Mouse (Mus musculus): ENCODE measurements around the gene Rab3d.
A peak's percentile ranks its signal among the peaks of the same experiment; 100 is the strongest.

GRCm38 (mm10) chr9:21955570-21956281 is 37.7 kb upstream of the Rab3d start, which contains the start of gene Swsap1:
- TF ChIP-seq CHD2 (IDR thresholded peaks at IDR 0.05; ENCODE audit: low read depth, low read length) = peak; percentile 82
- TF ChIP-seq HCFC1 (IDR thresholded peaks at IDR 0.05; ENCODE audit: borderline replicate concordance, insufficient read depth, low read length) = no peak
- TF ChIP-seq ZC3H11A (IDR thresholded peaks at IDR 0.05; ENCODE audit: borderline replicate concordance, low read depth, low read length) = no peak

Measured in ES-E14 (cell line).